Comparison of ENCODE assay signal across 11 mouse cellular contexts in the genomic region with DNA sequence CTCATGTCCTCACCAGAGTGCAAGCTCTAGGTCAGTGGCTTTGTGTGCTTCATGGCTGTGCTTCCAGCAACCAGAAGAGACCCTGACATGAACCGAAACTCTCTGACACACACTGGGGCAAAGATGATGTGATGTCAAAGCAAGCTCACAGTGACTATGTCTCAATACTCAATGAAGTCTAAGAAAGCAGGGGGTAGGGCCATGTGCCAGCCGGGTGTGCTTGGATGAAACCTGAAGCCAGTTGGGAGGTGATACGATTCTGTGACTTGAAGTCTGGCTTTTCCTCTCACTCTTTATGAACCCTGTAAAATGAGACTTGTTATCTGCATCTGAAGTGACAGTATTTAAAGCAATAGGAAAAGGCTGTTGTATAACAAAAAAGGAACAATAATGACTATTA.
"Had no signal": no experiment of that assay in that cellular context is flagged by ENCODE, and none has a peak within 500 bp of the region (broad histone marks: within the 10 kb centered on the region; RNA-seq: fewer than 3 reads in every experiment).

No protein-coding gene starts in this region.

- H3K27ac ChIP-seq: kidney, embryonic 15.5 days; limb, embryonic 13.5 days; liver, embryonic 14.5 days; midbrain, embryonic 12.5 days had no signal

- DNase-seq: kidney, adult 18-20 months; kidney, postnatal 14 days; left cerebral cortex, postnatal 4 days; lung, postnatal 36 days; right cerebral cortex, postnatal 14 days; thymus, adult 18-20 months; thymus, postnatal 25 days had no signal

- H3K9ac ChIP-seq: kidney, embryonic 15.5 days; limb, embryonic 13.5 days; liver, embryonic 14.5 days; midbrain, embryonic 12.5 days had no signal

- H3K4me3 ChIP-seq: kidney, embryonic 15.5 days; limb, embryonic 13.5 days; midbrain, embryonic 12.5 days had no signal

- H3K9me3 ChIP-seq: kidney, embryonic 15.5 days; limb, embryonic 13.5 days; midbrain, embryonic 12.5 days had no signal

- H3K4me1 ChIP-seq: kidney, embryonic 15.5 days; midbrain, embryonic 12.5 days had no signal

- H3K4me2 ChIP-seq: kidney, embryonic 15.5 days; limb, embryonic 13.5 days; midbrain, embryonic 12.5 days had no signal

- H3K36me3 ChIP-seq: kidney, embryonic 15.5 days; limb, embryonic 13.5 days had no signal

- H3K27me3 ChIP-seq: kidney, embryonic 15.5 days; limb, embryonic 13.5 days; midbrain, embryonic 12.5 days had no signal
